Comparison of ENCODE assay signal across 32 mouse cellular contexts in the genomic region with DNA sequence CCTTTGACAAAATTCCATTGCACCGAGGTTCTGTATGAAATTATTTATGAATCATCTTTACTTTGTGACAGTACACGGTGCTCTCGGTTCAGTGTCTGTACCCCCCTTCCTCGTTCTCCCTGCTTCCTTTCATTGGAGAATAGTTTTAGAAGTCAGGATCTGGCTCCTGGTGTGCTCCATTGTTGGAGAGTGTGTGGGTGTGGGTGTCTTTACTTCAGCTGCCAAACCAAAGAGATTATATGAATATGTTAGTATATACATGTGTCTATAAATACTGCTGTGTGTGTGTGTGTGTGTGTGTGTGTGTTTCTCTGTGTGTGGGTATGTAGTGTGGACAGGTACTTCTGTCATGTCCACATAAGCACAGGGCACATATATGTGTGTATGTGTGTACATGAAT. TPM values are rescaled to one million over a fixed set of nuclear protein-coding genes. Genes with fewer than 3 reads are reported as not detected.
"Had no signal": no experiment of that assay in that cellular context is flagged by ENCODE, and none has a peak within 500 bp of the region (broad histone marks: within the 10 kb centered on the region; RNA-seq: fewer than 3 reads in every experiment).

No protein-coding gene starts in this region.

- DNase-seq: heart, postnatal 10 days; heart, postnatal 14 days; heart, postnatal 36 days; heart, postnatal 4 days; kidney, adult 11 months; kidney, adult 18-20 months; kidney, adult 2 months; kidney, adult 8-10 months; kidney, adult 9 months; kidney, postnatal 10 days; kidney, postnatal 14 days; kidney, postnatal 25 days; kidney, postnatal 36 days; kidney, postnatal 4 days; layer of hippocampus, adult 9-11 months; layer of hippocampus, postnatal 36 days had no signal

- ATAC-seq: hindbrain, embryonic 16.5 days; hindbrain, postnatal 0 days; inflammation-experienced regulatory T-cells, adult 6 months; intestine, embryonic 15.5 days; intestine, embryonic 16.5 days; intestine, postnatal 0 days had no signal

RNA-seq across cellular contexts. Expression of a gene that starts 49.9 kb away (rescaled TPM):
- total RNA-seq: heart, postnatal 10 days; heart, postnatal 14 days; heart, postnatal 25 days; heart, postnatal 36 days; heart, postnatal 4 days; hematopoietic stem cell, adult 5-6 weeks; hindbrain, postnatal 0 days; layer of hippocampus, adult 18-20 months; layer of hippocampus, adult 2 months; layer of hippocampus, adult 8-10 months; layer of hippocampus, postnatal 10 days; layer of hippocampus, postnatal 14 days; layer of hippocampus, postnatal 25 days; layer of hippocampus, postnatal 36 days; left cerebral cortex, adult 2 months; left cerebral cortex, adult 8-10 months had no signal
